Mouse (Mus musculus) thymus, adult 2 months (tissue): ENCODE measurements around the gene Mbd4.
A peak's percentile ranks its signal among the peaks of the same experiment; 100 is the strongest.

ENCODE experiments used
- CTCF ChIP-seq: fragments of 200-500 bp; IDR thresholded peaks from 2 replicates; pipeline ENCODE4 v1.5.1; 2012; ENCODE audit warnings: mild to moderate bottlenecking, control low read depth, low read length, moderate library complexity, borderline replicate concordance; ENCODE audit not compliant: control insufficient read depth, poor library complexity, insufficient read depth; ENCODE audit errors: extremely low read depth
- POLR2A ChIP-seq: fragments of 200-500 bp; IDR thresholded peaks from 2 replicates; pipeline ENCODE4 v1.6.1; 2012; ENCODE audit warnings: mild to moderate bottlenecking, low read length, control low read depth, moderate library complexity; ENCODE audit not compliant: control insufficient read depth, poor library complexity, insufficient read depth; ENCODE audit errors: extremely low read depth

DNA sequence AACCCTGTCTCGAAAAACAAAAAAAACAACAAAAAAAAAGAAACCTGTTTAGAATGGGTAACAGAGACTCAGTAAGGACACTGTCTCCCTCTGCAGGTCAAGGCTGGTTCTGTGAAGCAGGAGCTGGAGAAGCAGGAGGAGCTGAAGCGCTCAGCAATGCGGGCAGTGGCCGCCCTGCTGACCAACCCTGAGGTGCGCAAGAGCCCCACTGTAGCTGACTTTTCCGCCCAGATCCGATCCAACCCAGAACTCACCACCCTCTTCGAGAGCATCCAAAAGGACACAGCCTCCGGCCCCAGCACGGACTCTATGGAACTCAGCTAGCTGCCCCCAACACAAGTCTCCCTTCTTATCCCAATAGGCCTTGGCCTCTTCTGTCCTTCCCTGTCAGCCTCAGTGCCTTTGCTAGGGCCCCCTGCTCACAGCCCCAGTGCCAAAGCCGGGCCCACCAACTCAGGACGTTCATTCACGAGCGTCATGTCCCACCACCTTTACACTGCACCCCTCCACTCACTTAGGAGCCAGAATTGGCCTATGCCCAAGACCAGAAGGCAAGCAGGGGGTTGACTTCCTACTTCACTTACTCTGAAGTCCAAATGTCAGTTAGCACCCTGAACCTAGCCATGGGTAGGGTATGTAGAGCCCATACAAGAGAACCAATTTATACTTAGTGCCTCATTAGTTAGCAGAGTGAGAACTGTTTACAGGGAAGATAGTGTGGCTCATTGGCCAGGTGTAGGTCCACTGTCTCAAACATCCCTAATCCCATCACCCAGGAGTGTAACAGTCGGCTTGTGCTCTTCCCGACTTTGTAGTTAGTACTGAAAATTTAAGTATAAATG is 49.4 kb downstream of the Mbd4 start:
- TF ChIP-seq CTCF (peak; percentile 34; the same call in 1 of the 2 replicates), POLR2A (no peak)
